In genomic region chr16:9056430-9056829, GRCm38 (mm10) we compare ENCODE assay signal across 13 mouse cellular contexts.
"Had no signal": no experiment of that assay in that cellular context is flagged by ENCODE, and none has a peak within 500 bp of the region (broad histone marks: within the 10 kb centered on the region; RNA-seq: fewer than 3 reads in every experiment).

No protein-coding gene starts in this region.

- H3K4me1 ChIP-seq: limb, embryonic 12.5 days; liver, embryonic 13.5 days; lung, embryonic 15.5 days; megakaryocyte, embryonic 14.5 days; midbrain, embryonic 15.5 days; neural tube, embryonic 12.5 days had no signal

- H3K4me2 ChIP-seq: limb, embryonic 12.5 days; liver, embryonic 13.5 days; lung, embryonic 15.5 days; midbrain, embryonic 11.5 days; midbrain, embryonic 15.5 days; neural tube, embryonic 12.5 days had no signal

- H3K9me3 ChIP-seq: limb, embryonic 12.5 days; liver, embryonic 13.5 days; lung, embryonic 15.5 days; midbrain, embryonic 15.5 days; neural tube, embryonic 12.5 days had no signal

- H3K27me3 ChIP-seq: limb, embryonic 12.5 days; liver, embryonic 13.5 days; lung, embryonic 15.5 days; megakaryocyte, embryonic 14.5 days; midbrain, embryonic 15.5 days; neural tube, embryonic 12.5 days had no signal

- H3K36me3 ChIP-seq: limb, embryonic 12.5 days; liver, embryonic 13.5 days; lung, embryonic 15.5 days; midbrain, embryonic 15.5 days; neural tube, embryonic 12.5 days had no signal

- H3K4me3 ChIP-seq: limb, embryonic 12.5 days; liver, embryonic 13.5 days; lung, embryonic 15.5 days; megakaryocyte, embryonic 14.5 days; midbrain, embryonic 15.5 days; neural tube, embryonic 12.5 days had no signal

- DNase-seq: kidney, adult 8-10 months; kidney, postnatal 25 days; liver, embryonic 13.5 days; liver, postnatal 0 days; lung, postnatal 14 days; thymus, postnatal 36 days had no signal

- H3K9ac ChIP-seq: limb, embryonic 12.5 days; liver, embryonic 13.5 days; liver, postnatal 0 days; lung, embryonic 15.5 days; midbrain, embryonic 15.5 days; neural tube, embryonic 12.5 days had no signal

- H3K27ac ChIP-seq: limb, embryonic 12.5 days; liver, embryonic 13.5 days; lung, embryonic 15.5 days; macrophage; midbrain, embryonic 15.5 days; neural tube, embryonic 12.5 days had no signal

- ATAC-seq: liver, postnatal 0 days; midbrain, embryonic 15.5 days had no signal
